ENCODE assay signal across 21 mouse cellular contexts in genomic region chr10:14607597-14607996, GRCm38 (mm10).
DNase-seq lines count a peak whose midpoint lies in the region; ATAC-seq and TF ChIP-seq lines count a peak whose summit lies in the region.
"Had no signal": no experiment of that assay in that cellular context is flagged by ENCODE, and none has a peak within 500 bp of the region (broad histone marks: within the 10 kb centered on the region; RNA-seq: fewer than 3 reads in every experiment).

No protein-coding gene starts in this region.

- no peaks in the 10 kb centered on the region for H3K4me1 ChIP-seq in lung, postnatal 0 days (ENCODE audit: insufficient read depth, low read depth, low read length)
- no peaks in the 10 kb centered on the region for H3K4me1 ChIP-seq in stomach, postnatal 0 days (replicated peaks; ENCODE audit: control insufficient read depth, insufficient read depth)
- H3K4me1 ChIP-seq in kidney, embryonic 16.5 days (ENCODE audit: insufficient read depth, low read length): no peaks in the 10 kb centered on the region

- TF ChIP-seq EP300 in lung, postnatal 0 days (IDR thresholded peaks at IDR 0.05): 0 out of 2 replicates have a peak, but pooled peaks have one; percentile 39
- no peak for TF ChIP-seq EP300 in stomach, postnatal 0 days (optimal IDR thresholded peaks at IDR 0.05)

- H3K36me3 ChIP-seq in lung, postnatal 0 days (ENCODE audit: insufficient read depth, low read length): no peaks in the 10 kb centered on the region
- H3K36me3 ChIP-seq in stomach, postnatal 0 days (ENCODE audit: control insufficient read depth, insufficient read depth, low read length): no peaks in the 10 kb centered on the region
- H3K36me3 ChIP-seq in kidney, embryonic 16.5 days (ENCODE audit: insufficient read depth, low read length): no peaks in the 10 kb centered on the region
- H3K36me3 ChIP-seq: G1E had no signal

- ATAC-seq in lung, postnatal 0 days: no peak
- peak; percentile 95 for ATAC-seq in stomach, postnatal 0 days (ENCODE audit: low FRiP score, low TSS enrichment)
- ATAC-seq in kidney, embryonic 16.5 days (ENCODE audit: low FRiP score, low TSS enrichment): no peak
- ATAC-seq: activated CD4-positive, CD25-positive, alpha-beta regulatory T cell, adult 4 months; CD4-positive, CD25-positive, alpha-beta regulatory T cell, adult 4 months; Patski had no signal

- no peak for DNase-seq in lung, postnatal 0 days (ENCODE audit: low spot score)
- no peak for DNase-seq in lung, postnatal 25 days (ENCODE audit: low spot score)
- peak; percentile 47 for DNase-seq in stomach, postnatal 0 days (ENCODE audit: low spot score)
- DNase-seq in yolk sac, embryonic 10.5 days (ENCODE audit: low spot score): peak; percentile 48
- no peak for DNase-seq in layer of hippocampus, adult 9-11 months
- DNase-seq: adrenal gland, adult 2 months; adrenal gland, adult 8-10 months; adrenal gland, postnatal 10 days; adrenal gland, postnatal 14 days; adrenal gland, postnatal 25 days; adrenal gland, postnatal 36 days; B cell, adult 2 months; cerebellum, adult 11 months; cerebellum, adult 11-12 months; cerebellum, adult 18-20 months had no signal

- no peaks in the 10 kb centered on the region for H3K27me3 ChIP-seq in lung, postnatal 0 days (replicated peaks; ENCODE audit: insufficient read depth, low read length)
- no peaks in the 10 kb centered on the region for H3K27me3 ChIP-seq in stomach, postnatal 0 days (ENCODE audit: control insufficient read depth, insufficient read depth, low read length)
- no peaks in the 10 kb centered on the region for H3K27me3 ChIP-seq in kidney, embryonic 16.5 days (ENCODE audit: insufficient read depth, low read length)
- H3K27me3 ChIP-seq: CH12.LX, Patski had no signal

- H3K9ac ChIP-seq in lung, postnatal 0 days (replicated peaks; ENCODE audit: low read depth): no peak overlapping the region
- H3K9ac ChIP-seq in stomach, postnatal 0 days (ENCODE audit: low read length): no peak overlapping the region
- no peak overlapping the region for H3K9ac ChIP-seq in kidney, embryonic 16.5 days (replicated peaks; ENCODE audit: low read length)

- no peak overlapping the region for H3K27ac ChIP-seq in lung, postnatal 0 days (ENCODE audit: low read length)
- H3K27ac ChIP-seq in stomach, postnatal 0 days (replicated peaks): no peak overlapping the region
- no peak overlapping the region for H3K27ac ChIP-seq in kidney, embryonic 16.5 days (ENCODE audit: low read length)

- H3K9me3 ChIP-seq in lung, postnatal 0 days (ENCODE audit: low read length): no peaks in the 10 kb centered on the region
- H3K9me3 ChIP-seq in stomach, postnatal 0 days (ENCODE audit: control insufficient read depth, low read length): no peaks in the 10 kb centered on the region
- no peaks in the 10 kb centered on the region for H3K9me3 ChIP-seq in kidney, embryonic 16.5 days (ENCODE audit: low read length)
- H3K9me3 ChIP-seq: G1E had no signal

- 54% methylated on average over 5 of the region's 5 CpGs for WGBS in lung, postnatal 0 days
- WGBS in stomach, postnatal 0 days: 63% methylated on average over 5 of the region's 5 CpGs
- 82% methylated on average over 5 of the region's 5 CpGs for WGBS in kidney, embryonic 16.5 days

- no peak overlapping the region for H3K4me2 ChIP-seq in lung, postnatal 0 days (replicated peaks; ENCODE audit: low read depth, low read length)
- H3K4me2 ChIP-seq in stomach, postnatal 0 days (replicated peaks; ENCODE audit: low read depth): no peak overlapping the region
- H3K4me2 ChIP-seq in kidney, embryonic 16.5 days (replicated peaks; ENCODE audit: low read depth, low read length): no peak overlapping the region

- no peak for TF ChIP-seq CTCF in lung, postnatal 0 days (IDR thresholded peaks at IDR 0.05)
- TF ChIP-seq CTCF in stomach, postnatal 0 days (IDR thresholded peaks at IDR 0.05; ENCODE audit: low read depth): no peak

- H3K4me3 ChIP-seq in lung, postnatal 0 days (ENCODE audit: low read depth, low read length): no peak overlapping the region
- no peak overlapping the region for H3K4me3 ChIP-seq in stomach, postnatal 0 days (ENCODE audit: low read depth, low read length)
- H3K4me3 ChIP-seq in kidney, embryonic 16.5 days (ENCODE audit: low read length): no peak overlapping the region

Comparison
In these comparisons a context has a peak if more than half of its experiments do, and no peak if none do; other contexts are left out.
1. DNase-seq: peak in stomach, postnatal 0 days (single experiment) and yolk sac, embryonic 10.5 days (single experiment); none in lung, postnatal 0 days (single experiment), lung, postnatal 25 days (single experiment) and layer of hippocampus, adult 9-11 months (single experiment).